Mouse (Mus musculus) hindbrain, postnatal 0 days (tissue): ENCODE results near the gene Sfrp2. TPM values are rescaled to one million over a fixed set of nuclear protein-coding genes. Genes with fewer than 3 reads are reported as not detected.

Experiments
- ATAC-seq: fragments of 200-750 bp; cut with Nextera tagmentation; 2 replicates; pipeline ENCODE4 v1.8.0; 2017; ENCODE audit warnings: mild to moderate bottlenecking, moderate TSS enrichment, moderate library complexity
- DNase-seq: peaks from one replicate; pipeline ENCODE4 v3.0.0-alpha.2; 2015; ENCODE audit warnings: low spot score
- H3K27ac ChIP-seq: fragments of 300-500 bp; sonication (generic); 2 replicates; pipeline ENCODE4 v1.5.1; 2014; ENCODE audit warnings: mild to moderate bottlenecking
- H3K27me3 ChIP-seq: fragments of 300-500 bp; sonication (generic); 2 replicates; pipeline ENCODE4 v1.6.1; 2014; ENCODE audit warnings: low read length, mixed read lengths; ENCODE audit not compliant: insufficient read depth
- H3K36me3 ChIP-seq: fragments of 300-500 bp; sonication (generic); 2 replicates; pipeline ENCODE4 v1.6.1; 2014; ENCODE audit warnings: low read length, mixed read lengths; ENCODE audit not compliant: insufficient read depth
- H3K4me1 ChIP-seq: fragments of 300-500 bp; sonication (generic); 2 replicates; pipeline ENCODE4 v1.6.1; 2014; ENCODE audit warnings: antibody characterized with exemption, low read length, mixed read lengths; ENCODE audit not compliant: insufficient read depth
- H3K4me2 ChIP-seq: fragments of 300-500 bp; sonication (generic); 2 replicates; pipeline ENCODE4 v1.6.1; 2014; ENCODE audit warnings: low read depth, mild to moderate bottlenecking, low read length, moderate library complexity, mixed read lengths
- H3K4me3 ChIP-seq: fragments of 300-500 bp; sonication (generic); 2 replicates; pipeline ENCODE4 v1.5.1; 2014; ENCODE audit warnings: low read length
- H3K9ac ChIP-seq: fragments of 300-500 bp; sonication (generic); replicated peaks from 2 replicates; pipeline ENCODE4 v1.6.1; 2014; ENCODE audit warnings: mild to moderate bottlenecking, low read length, moderate library complexity, mixed read lengths
- H3K9me3 ChIP-seq: fragments of 300-500 bp; sonication (generic); 2 replicates; pipeline ENCODE4 v1.6.1; 2016; ENCODE audit warnings: low read length, mixed read lengths
- CTCF ChIP-seq: IDR thresholded peaks from 2 replicates; pipeline ENCODE4 v1.5.1; 2016; ENCODE audit warnings: antibody characterized with exemption, control low read depth, low read depth
- WGBS: fragments of 180-500 bp; shearing (Covaris S2); extraction: QIAGEN DNeasy Blood & Tissue Kit; methylation state at CpG from one replicate; pipeline ENCODE4 v1.1.7; 2014; 5-methylcytosine and 5-hydroxymethylcytosine counted together
- polyA plus RNA-seq: library from polyadenylated mRNA; unstranded; fragments of >200 nt; fragmentation: Nextera tagmentation; extraction: Ambion mirVana; gene quantifications from 2 replicates; pipeline ENCODE4 v1.2.1, GENCODE M21; 2015
- total RNA-seq: library from RNA; depleted of rRNA; stranded (reverse); fragments of >200 nt; gene quantifications from 2 replicates; pipeline ENCODE4 v1.2.3, GENCODE M21; 2014; rRNA removed

Gene Sfrp2
- 44.5 and 76.9 TPM in 2 replicates for total RNA-seq
- polyA plus RNA-seq: 38.0 and 38.4 TPM in 2 replicates

DNA sequence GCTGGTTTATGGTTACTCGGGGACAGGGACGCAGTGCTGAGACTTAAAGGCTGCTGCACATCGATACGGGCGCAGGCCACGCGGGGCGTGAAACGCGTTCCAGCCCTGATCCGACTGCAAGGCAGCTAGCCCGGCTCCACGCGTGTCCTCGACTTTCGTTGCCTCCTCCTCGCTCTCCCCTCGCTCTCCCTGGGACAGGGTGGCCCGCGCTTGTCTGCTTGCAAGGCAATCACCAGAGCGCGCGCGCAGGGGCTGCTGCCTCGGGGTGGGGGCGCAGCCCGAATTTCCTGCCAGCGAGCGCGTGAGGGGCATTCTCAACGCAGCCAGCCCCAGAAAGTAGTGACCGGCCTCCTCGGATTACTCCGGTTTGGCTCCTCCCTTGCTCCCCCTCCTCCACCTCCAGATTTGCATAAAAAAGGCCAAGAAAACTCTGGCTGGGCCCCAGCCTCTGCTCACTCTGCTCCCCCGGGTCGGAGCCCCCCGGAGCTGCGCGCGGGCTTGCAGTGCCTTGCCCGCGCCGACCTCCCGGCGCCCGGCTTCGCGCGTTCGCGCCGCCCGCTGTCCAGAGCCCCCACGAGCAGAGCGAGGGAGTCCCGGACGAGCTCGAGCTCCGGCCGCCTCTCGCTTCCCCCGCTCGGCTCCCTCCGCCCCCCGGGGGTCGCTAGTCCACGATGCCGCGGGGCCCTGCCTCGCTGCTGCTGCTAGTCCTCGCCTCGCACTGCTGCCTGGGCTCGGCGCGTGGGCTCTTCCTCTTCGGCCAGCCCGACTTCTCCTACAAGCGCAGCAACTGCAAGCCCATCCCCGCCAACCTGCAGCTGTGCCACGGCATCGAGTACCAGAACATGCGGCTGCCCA lies at the start of gene Sfrp2:
Sfrp2 (plus strand) TSS at position 451 of the 855 bp plus-strand sequence.
- peak within 1 kb of the TSS; percentile 65 for H3K9ac ChIP-seq
- 0 out of 2 replicates have a peak, but pooled peaks cover 8% of the 10 kb centered on the region for H3K27me3 ChIP-seq
- 0 out of 2 replicates have a peak, but pooled peaks cover 5% of the 10 kb centered on the region for H3K4me1 ChIP-seq
- H3K27ac ChIP-seq: no peak within 1 kb of the TSS
- ATAC-seq (peak; percentile 69), DNase-seq (peak; percentile 77)
- no peaks in the 10 kb centered on the region for H3K36me3 ChIP-seq
- peak within 1 kb of the TSS; percentile 96 for H3K4me2 ChIP-seq
- peak; percentile 16 for TF ChIP-seq CTCF
- peak within 1 kb of the TSS; percentile 57 for H3K4me3 ChIP-seq
- H3K9me3 ChIP-seq: no peaks in the 10 kb centered on the region
- under 1% methylated on average over 81 of the region's 82 CpGs for WGBS

DNA sequence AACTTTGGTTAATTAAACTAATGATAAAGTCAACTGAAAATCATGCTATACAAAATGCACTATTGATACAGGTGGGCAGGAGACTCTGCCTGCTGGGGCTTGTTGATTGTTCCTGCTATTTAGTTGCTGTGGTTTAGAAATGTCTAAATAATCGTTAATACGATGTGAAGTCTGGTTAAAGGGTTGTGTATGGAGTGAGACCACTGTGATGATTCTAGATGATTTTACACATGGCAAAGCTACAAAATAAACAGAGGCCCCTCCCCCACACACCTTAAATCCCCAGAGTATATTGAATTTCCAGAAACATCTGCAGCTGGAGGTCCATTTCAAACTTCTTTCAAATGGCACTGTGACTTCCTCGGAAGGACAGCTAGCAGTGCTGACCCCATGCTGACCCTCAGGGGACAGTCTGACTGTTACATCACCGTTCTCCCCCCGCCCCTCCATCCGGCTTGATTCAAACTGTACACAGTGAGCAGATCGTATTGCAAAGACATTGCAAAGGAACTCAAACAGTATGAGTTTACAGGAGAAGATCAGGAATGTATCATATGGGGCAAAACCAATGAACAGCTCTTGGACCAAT lies 48.4 kb upstream of the Sfrp2 start:
- Histone ChIP-seq H3K4me3 (no peak overlapping the region), H3K27ac (no peak overlapping the region), H3K9me3 (no peaks in the 10 kb centered on the region), H3K27me3 (no peaks in the 10 kb centered on the region), H3K4me1 (no peaks in the 10 kb centered on the region), H3K36me3 (no peaks in the 10 kb centered on the region), H3K4me2 (no peak overlapping the region), H3K9ac (no peak overlapping the region)
- DNase-seq (no peak), ATAC-seq (no peak)
- TF ChIP-seq CTCF: no peak
- WGBS: 58% methylated on average over 7 of the region's 7 CpGs

DNA sequence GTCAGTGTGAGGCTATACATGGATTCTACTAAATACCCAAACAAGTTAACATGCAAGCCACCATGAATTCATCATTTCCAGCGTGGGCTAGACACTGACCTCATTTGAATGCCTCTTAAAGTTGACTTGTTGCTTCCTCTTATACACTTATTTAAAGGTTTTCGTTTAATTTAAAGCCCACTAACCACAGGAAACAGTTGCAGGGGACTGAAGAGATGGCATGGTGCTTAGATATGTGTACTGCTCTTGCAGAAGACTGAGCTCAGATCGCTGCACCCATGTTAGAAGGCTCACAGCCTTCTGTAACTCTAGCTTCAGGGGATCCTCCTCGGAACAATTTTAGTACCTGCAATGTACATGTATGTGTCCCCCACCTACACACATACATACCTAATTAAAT lies 47.5 kb upstream of the Sfrp2 start:
- Histone ChIP-seq H3K27ac (no peak overlapping the region), H3K36me3 (no peaks in the 10 kb centered on the region), H3K9me3 (no peaks in the 10 kb centered on the region), H3K4me2 (no peak overlapping the region), H3K4me3 (no peak overlapping the region), H3K9ac (no peak overlapping the region), H3K27me3 (no peaks in the 10 kb centered on the region), H3K4me1 (no peaks in the 10 kb centered on the region)
- TF ChIP-seq CTCF: no peak
- DNase-seq (no peak), ATAC-seq (no peak)
- 81% methylated on average over 4 of the region's 4 CpGs for WGBS

DNA sequence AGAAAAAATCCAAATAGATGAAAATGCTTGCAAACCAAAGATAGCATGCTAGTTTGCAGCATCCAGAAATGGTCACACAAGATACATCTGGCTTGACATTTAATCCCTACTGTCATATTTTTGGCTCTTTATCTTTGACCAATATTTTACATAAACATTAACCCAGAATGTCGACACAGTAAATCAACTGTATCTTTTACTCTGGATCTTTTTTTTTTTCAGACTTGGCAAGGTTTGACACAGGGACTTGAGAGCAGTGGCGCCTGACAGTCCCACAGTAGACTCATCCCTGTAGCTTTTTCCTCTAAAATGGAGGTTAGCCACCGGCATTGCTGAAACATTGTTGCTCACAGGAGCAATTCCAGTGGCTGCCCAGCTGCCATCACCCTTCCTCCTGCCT lies 37.9 kb upstream of the Sfrp2 start:
- no peak overlapping the region for H3K4me2 ChIP-seq
- no peak for DNase-seq
- H3K27me3 ChIP-seq: no peaks in the 10 kb centered on the region
- no peaks in the 10 kb centered on the region for H3K36me3 ChIP-seq
- ATAC-seq: no peak
- no peak for TF ChIP-seq CTCF
- H3K9me3 ChIP-seq: no peaks in the 10 kb centered on the region
- WGBS: 88% methylated on average over 3 of the region's 3 CpGs
- no peak overlapping the region for H3K9ac ChIP-seq
- no peak overlapping the region for H3K27ac ChIP-seq
- no peak overlapping the region for H3K4me3 ChIP-seq
- 0 out of 2 replicates have a peak, but pooled peaks cover under 1% of the 10 kb centered on the region for H3K4me1 ChIP-seq

DNA sequence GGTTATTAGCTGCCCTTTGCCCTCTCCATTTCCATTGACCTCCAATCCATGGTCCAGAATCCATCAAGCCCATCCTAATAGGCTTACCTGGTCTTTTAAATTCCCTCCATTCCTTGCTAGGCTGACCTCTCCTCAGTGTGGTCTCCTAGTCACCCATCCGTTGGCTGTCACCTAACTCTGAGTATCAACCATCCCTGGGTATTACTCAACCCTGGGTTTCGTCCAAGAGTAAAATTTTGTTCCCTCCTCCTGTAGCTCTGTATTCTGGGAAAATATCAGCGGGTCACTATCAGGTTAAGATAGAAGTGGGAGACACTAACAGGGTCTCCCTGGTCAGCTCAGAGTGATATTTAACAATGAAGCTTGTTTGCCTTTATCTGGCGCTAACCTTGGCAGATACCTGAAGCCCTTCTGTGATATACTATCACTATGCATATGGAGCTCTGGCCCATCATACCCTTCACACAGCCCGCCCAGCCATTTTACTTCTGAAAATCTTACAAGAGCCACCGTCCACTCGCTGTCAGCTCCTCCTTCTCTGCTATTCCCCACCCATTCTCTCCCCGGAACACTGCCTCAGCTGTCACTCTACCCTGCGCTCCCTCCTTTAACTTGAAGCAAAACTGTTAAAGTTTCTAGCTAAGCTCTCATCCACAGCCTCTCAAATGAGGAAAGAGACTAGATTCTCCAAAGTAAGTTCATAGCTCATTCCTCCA lies 37.3 kb upstream of the Sfrp2 start:
- no peaks in the 10 kb centered on the region for H3K36me3 ChIP-seq
- no peaks in the 10 kb centered on the region for H3K27me3 ChIP-seq
- no peak overlapping the region for H3K9ac ChIP-seq
- no peak for ATAC-seq
- WGBS: 87% methylated on average over 9 of the region's 9 CpGs
- H3K4me3 ChIP-seq: no peak overlapping the region
- H3K4me1 ChIP-seq: 0 out of 2 replicates have a peak, but pooled peaks cover 3% of the 10 kb centered on the region
- no peak overlapping the region for H3K4me2 ChIP-seq
- no peak overlapping the region for H3K27ac ChIP-seq
- H3K9me3 ChIP-seq: no peaks in the 10 kb centered on the region
- no peak for DNase-seq
- no peak for TF ChIP-seq CTCF

DNA sequence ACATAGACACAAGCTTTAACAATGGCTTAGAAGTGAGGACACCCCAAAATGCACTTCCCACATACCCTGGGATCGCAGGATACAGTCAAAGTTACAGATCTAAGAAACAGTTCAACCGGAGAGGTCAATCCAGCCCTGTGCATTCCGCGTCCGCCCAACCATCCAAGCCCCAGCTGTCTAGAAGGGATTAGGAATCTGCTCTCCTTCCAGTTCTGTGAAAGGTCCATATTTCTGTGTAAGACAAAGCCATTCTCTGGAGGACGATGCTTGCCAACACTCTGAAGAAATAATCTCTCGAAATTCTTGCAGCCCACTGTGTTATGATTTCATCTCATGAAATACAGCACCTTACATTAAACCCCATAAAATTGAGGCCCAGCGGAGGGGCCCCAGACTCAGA lies 32.1 kb upstream of the Sfrp2 start:
- no peaks in the 10 kb centered on the region for H3K9me3 ChIP-seq
- no peak for TF ChIP-seq CTCF
- H3K27me3 ChIP-seq: no peaks in the 10 kb centered on the region
- no peaks in the 10 kb centered on the region for H3K36me3 ChIP-seq
- H3K27ac ChIP-seq: no peak overlapping the region
- DNase-seq: peak; percentile 12
- ATAC-seq: no peak
- H3K4me3 ChIP-seq: no peak overlapping the region
- no peak overlapping the region for H3K9ac ChIP-seq
- 0 out of 2 replicates have a peak, but pooled peaks cover 3% of the 10 kb centered on the region for H3K4me1 ChIP-seq
- H3K4me2 ChIP-seq: no peak overlapping the region
- 76% methylated on average over 8 of the region's 8 CpGs for WGBS
